In the genomic region with DNA sequence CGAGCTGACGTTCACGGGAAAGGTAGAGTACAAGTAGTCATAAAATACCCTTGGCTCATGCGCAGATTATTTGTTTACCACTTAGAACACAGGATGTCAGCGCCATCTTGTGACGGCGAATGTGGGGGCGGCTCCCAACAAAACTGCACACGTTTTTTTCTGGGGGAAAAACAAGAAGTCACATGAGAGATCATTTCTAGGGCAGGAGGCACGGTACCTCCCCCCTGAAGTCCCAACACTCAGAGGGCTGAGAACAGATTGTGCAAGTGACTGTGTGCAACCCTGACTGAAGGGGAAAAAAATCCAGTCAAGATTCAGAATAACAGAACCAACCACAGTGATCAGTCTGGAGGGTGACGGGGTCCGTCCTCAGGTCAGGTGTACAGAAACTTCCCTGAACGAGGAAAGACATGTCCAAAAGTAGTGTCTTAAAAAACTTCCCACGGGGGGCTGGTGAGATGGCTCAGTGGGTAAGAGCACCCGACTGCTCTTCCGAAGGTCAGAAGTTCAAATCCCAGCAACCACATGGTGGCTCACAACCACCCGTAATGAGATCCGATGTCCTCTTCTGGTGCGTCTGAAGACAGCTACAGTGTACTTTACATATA, we compare ENCODE assay signal across 39 mouse cellular contexts. TPM values are rescaled to one million over a fixed set of nuclear protein-coding genes. Genes with fewer than 3 reads are reported as not detected.
"Had no signal": no experiment of that assay in that cellular context is flagged by ENCODE, and none has a peak within 500 bp of the region (broad histone marks: within the 10 kb centered on the region; RNA-seq: fewer than 3 reads in every experiment).

No protein-coding gene starts in this region.

RNA-seq across cellular contexts. Expression of a gene that starts 38.6 kb away (rescaled TPM):
- total RNA-seq: gastrocnemius, adult 18-20 months; gastrocnemius, adult 8-10 months; gastrocnemius, postnatal 14 days; gastrocnemius, postnatal 36 days; heart, adult 18-20 months; heart, adult 8-10 months; heart, postnatal 10 days; heart, postnatal 25 days; heart, postnatal 4 days; layer of hippocampus, adult 18-20 months; layer of hippocampus, adult 8-10 months; layer of hippocampus, postnatal 14 days; layer of hippocampus, postnatal 36 days; left cerebral cortex, adult 18-20 months; left cerebral cortex, adult 8-10 months; left cerebral cortex, postnatal 10 days; left cerebral cortex, postnatal 25 days; left cerebral cortex, postnatal 4 days; liver, adult 2 months had no signal
- polyA plus RNA-seq: gonadal fat pad, adult 2 months; heart, embryonic 10.5 days; heart, embryonic 12.5 days; heart, embryonic 14.5 days; heart, embryonic 16.5 days; hindbrain, embryonic 10.5 days; hindbrain, embryonic 12.5 days; hindbrain, embryonic 14.5 days; hindbrain, embryonic 16.5 days; intestine, embryonic 14.5 days; intestine, embryonic 16.5 days; kidney, adult 2 months; kidney, embryonic 15.5 days; kidney, postnatal 0 days; large intestine, adult 2 months; limb, embryonic 11.5 days; limb, embryonic 13.5 days; limb, embryonic 15.5 days; liver, adult 2 months; liver, embryonic 12.5 days; liver, embryonic 14.5 days had no signal
